Mouse (Mus musculus) neural tube, embryonic 13.5 days (tissue): ENCODE data around the gene Rras2. TPM values are rescaled to one million over a fixed set of nuclear protein-coding genes. Genes with fewer than 3 reads are reported as not detected.

Experiments used
- ATAC-seq: fragments of 200-750 bp; cut with Nextera tagmentation; 2 replicates; pipeline ENCODE4 v1.8.0; 2017; ENCODE audit warnings: low read depth, mild to moderate bottlenecking, moderate TSS enrichment, moderate library complexity
- H3K27ac ChIP-seq: fragments of 300-500 bp; sonication (generic); replicated peaks from 2 replicates; pipeline ENCODE4 v1.5.1; 2015; ENCODE audit warnings: moderate library complexity, mild to moderate bottlenecking, inconsistent platforms
- H3K27me3 ChIP-seq: fragments of 300-500 bp; sonication (generic); 2 replicates; pipeline ENCODE4 v1.6.1; 2015; ENCODE audit warnings: mild to moderate bottlenecking, inconsistent platforms
- H3K36me3 ChIP-seq: fragments of 300-500 bp; sonication (generic); 2 replicates; pipeline ENCODE4 v1.6.1; 2015; ENCODE audit warnings: mild to moderate bottlenecking, inconsistent platforms
- H3K4me1 ChIP-seq: fragments of 300-500 bp; sonication (generic); replicated peaks from 2 replicates; pipeline ENCODE4 v1.6.1; 2015; ENCODE audit warnings: inconsistent platforms
- H3K4me2 ChIP-seq: fragments of 300-500 bp; sonication (generic); 2 replicates; pipeline ENCODE4 v1.6.1; 2015; ENCODE audit warnings: inconsistent platforms, mild to moderate bottlenecking, moderate library complexity
- H3K4me3 ChIP-seq: fragments of 300-500 bp; sonication (generic); 2 replicates; pipeline ENCODE4 v1.5.1; 2015; ENCODE audit warnings: mild to moderate bottlenecking, inconsistent platforms
- H3K9ac ChIP-seq: fragments of 300-500 bp; sonication (generic); 2 replicates; pipeline ENCODE4 v1.6.1; 2015; ENCODE audit warnings: moderate library complexity, mild to moderate bottlenecking, inconsistent platforms
- H3K9me3 ChIP-seq: fragments of 300-500 bp; sonication (generic); 2 replicates; pipeline ENCODE4 v1.6.1; 2016; ENCODE audit warnings: inconsistent platforms
- WGBS: fragments of 180-500 bp; shearing (Covaris S2); methylation state at CpG from one replicate; pipeline ENCODE4 v1.1.7; 2015; 5-methylcytosine and 5-hydroxymethylcytosine counted together
- polyA plus RNA-seq: library from polyadenylated mRNA; unstranded; fragments of >200 nt; fragmentation: Nextera tagmentation; extraction: Ambion mirVana; gene quantifications from 2 replicates; pipeline ENCODE4 v1.2.1, GENCODE M21; 2015

Gene Rras2
- polyA plus RNA-seq, 1 experiment from 2014 or later: 17.7 TPM

DNA sequence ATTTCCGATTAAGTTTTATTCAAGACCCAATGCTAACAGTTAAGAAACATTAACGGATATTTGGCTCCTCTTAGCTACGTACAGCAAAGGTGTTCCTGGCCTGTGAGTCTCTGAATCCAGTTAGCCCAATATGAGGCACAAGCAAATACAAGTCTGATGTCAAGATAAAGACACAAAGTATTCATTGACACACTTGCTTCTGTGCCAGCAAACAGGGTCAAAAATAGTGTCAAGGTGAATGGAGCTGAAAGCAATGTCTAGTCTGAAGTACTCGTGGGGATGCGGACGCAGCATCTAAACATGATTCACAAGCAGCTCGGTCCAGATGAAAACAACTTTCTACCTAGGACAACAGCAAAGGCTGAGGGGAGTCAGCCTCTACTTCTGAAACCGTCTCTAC lies 11.7 kb downstream of the Rras2 start:
- H3K4me2 ChIP-seq: no peak overlapping the region
- no peak for ATAC-seq
- no peaks in the 10 kb centered on the region for H3K9me3 ChIP-seq
- WGBS: 89% methylated on average over 8 of the region's 8 CpGs
- H3K36me3 ChIP-seq: no peaks in the 10 kb centered on the region
- no peak overlapping the region for H3K27ac ChIP-seq
- no peak overlapping the region for H3K4me3 ChIP-seq
- 0 out of 2 replicates have a peak, but pooled peaks cover 4% of the 10 kb centered on the region for H3K4me1 ChIP-seq
- H3K27me3 ChIP-seq: no peaks in the 10 kb centered on the region
- no peak overlapping the region for H3K9ac ChIP-seq

DNA sequence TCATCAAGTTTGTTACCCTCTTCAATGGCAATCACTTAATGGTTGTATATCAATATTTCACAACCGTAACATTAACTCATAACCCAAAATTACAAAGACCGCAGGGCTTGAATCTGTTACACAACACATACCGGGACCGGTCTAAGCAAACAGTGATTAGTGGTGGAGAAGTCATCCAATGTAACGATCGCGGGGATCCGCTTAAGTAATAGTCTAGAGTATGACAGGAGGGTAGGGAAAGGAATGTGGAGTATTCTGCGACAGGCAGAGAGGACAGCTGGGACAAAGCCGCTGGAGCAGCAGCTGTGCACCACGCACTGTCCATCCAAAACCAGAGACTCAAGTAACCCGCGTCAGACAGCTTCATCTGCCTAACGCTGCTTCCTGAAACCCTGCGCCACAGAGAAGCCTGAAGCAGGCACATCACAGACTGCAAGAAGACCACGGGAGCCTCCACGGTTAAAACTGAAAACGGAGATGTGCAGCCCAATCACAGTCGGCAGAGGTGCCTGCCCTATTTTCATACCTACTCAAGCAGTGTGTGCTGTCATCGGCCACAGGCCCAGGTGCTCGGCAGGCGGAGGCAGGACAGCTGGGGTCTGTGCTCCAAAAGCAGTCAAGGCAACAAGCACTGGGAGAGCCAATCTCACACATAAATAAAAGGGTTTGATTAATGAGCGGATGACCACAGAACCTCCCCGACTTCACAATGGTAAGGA lies 13.8 kb downstream of the Rras2 start:
- H3K36me3 ChIP-seq: no peaks in the 10 kb centered on the region
- no peak overlapping the region for H3K9ac ChIP-seq
- H3K4me3 ChIP-seq: no peak overlapping the region
- no peak overlapping the region for H3K27ac ChIP-seq
- H3K27me3 ChIP-seq: no peaks in the 10 kb centered on the region
- ATAC-seq: no peak
- WGBS: 89% methylated on average over 24 of the region's 24 CpGs
- H3K9me3 ChIP-seq: no peaks in the 10 kb centered on the region
- H3K4me1 ChIP-seq: 0 out of 2 replicates have a peak, but pooled peaks cover 4% of the 10 kb centered on the region
- H3K4me2 ChIP-seq: no peak overlapping the region

DNA sequence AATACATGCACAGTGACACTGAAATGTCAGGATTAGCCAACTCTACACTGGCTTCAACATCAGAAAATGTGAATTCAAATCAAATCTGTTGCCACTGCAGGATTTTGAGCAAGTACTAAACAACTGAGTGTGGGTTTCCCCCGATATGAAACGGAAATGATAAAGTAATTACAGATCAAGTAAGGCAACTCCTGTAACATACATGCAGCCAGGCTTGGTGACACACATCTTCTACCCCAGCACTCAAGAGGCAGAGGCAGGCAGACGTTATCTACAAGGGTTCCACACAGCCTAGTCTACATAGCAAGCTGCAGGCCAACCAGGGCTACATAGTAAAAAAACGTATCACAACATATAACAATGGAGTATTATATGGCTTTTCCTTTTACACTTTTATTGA lies 14.4 kb downstream of the Rras2 start:
- Histone ChIP-seq H3K27ac (no peak overlapping the region), H3K36me3 (no peaks in the 10 kb centered on the region), H3K4me3 (no peak overlapping the region), H3K9me3 (no peaks in the 10 kb centered on the region), H3K27me3 (no peaks in the 10 kb centered on the region), H3K4me2 (no peak overlapping the region), H3K9ac (no peak overlapping the region), H3K4me1 (0 out of 2 replicates have a peak, but pooled peaks cover 4% of the 10 kb centered on the region)
- ATAC-seq: no peak
- WGBS: 92% methylated on average over 4 of the region's 4 CpGs

- Histone ChIP-seq H3K4me1 (0 out of 2 replicates have a peak, but pooled peaks cover 4% of the 10 kb centered on the region), H3K9me3 (no peaks in the 10 kb centered on the region), H3K9ac (no peak overlapping the region), H3K27ac (no peak overlapping the region), H3K4me2 (no peak overlapping the region), H3K27me3 (no peaks in the 10 kb centered on the region), H3K36me3 (no peaks in the 10 kb centered on the region), H3K4me3 (no peak overlapping the region)
- no peak for ATAC-seq
- 57% methylated on average over 4 of the region's 4 CpGs for WGBS
Observed at GRCm38 (mm10) chr7:114102609-114103008, 15.0 kb downstream of the Rras2 start.

- Histone ChIP-seq H3K27ac (no peak overlapping the region), H3K4me3 (no peak overlapping the region), H3K9ac (no peak overlapping the region), H3K4me1 (0 out of 2 replicates have a peak, but pooled peaks cover 4% of the 10 kb centered on the region), H3K4me2 (no peak overlapping the region), H3K9me3 (no peaks in the 10 kb centered on the region), H3K27me3 (no peaks in the 10 kb centered on the region), H3K36me3 (no peaks in the 10 kb centered on the region)
- 56% methylated on average over 3 of the region's 3 CpGs for WGBS
- ATAC-seq: no peak
Observed at GRCm38 (mm10) chr7:114101412-114101811, 16.2 kb downstream of the Rras2 start.

GRCm38 (mm10) chr7:114093548-114094174 lies 23.9 kb downstream of the Rras2 start:
- Histone ChIP-seq H3K36me3 (no peaks in the 10 kb centered on the region), H3K4me1 (peaks cover 3% of the 10 kb centered on the region; the same call in 1 of the 2 replicates), H3K4me2 (no peak overlapping the region), H3K27ac (no peak overlapping the region), H3K27me3 (no peaks in the 10 kb centered on the region), H3K9ac (no peak overlapping the region), H3K4me3 (no peak overlapping the region), H3K9me3 (no peaks in the 10 kb centered on the region)
- WGBS: 79% methylated on average over 8 of the region's 8 CpGs
- no peak for ATAC-seq

DNA sequence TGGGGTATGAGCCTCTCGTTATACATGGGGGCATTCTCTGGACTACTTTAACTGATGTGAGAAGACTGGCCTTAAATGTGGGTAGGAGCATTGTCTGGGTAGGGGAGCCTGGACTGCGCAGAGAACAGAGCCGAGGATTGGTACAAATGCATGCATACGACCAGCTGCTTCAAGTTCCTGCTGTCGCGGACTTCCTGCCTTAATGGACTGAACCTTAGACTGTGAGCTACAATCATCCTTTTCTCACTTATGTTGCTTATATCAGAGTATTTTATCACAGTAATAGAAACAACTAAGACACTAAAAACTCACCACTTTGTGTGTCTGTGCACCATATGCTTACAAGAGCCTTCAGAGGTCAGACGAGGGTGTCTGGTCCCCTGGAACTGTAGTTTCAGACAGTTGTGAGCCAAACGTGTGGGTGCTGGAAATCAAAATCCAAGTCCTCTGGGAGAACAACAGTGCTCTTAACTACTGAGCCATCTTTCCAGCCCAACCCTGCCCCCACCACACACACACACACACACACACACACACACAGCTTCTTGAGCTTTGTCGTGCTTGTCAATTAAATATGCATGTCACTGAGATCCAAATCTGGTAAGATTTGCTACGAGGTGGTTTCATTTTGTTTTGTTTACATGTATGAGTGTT lies 26.6 kb downstream of the Rras2 start:
- H3K9ac ChIP-seq: no peak overlapping the region
- no peaks in the 10 kb centered on the region for H3K36me3 ChIP-seq
- no peaks in the 10 kb centered on the region for H3K9me3 ChIP-seq
- H3K27me3 ChIP-seq: no peaks in the 10 kb centered on the region
- WGBS: 72% methylated on average over 10 of the region's 10 CpGs
- no peak overlapping the region for H3K27ac ChIP-seq
- H3K4me1 ChIP-seq: peaks cover 26% of the 10 kb centered on the region
- H3K4me3 ChIP-seq: no peak overlapping the region
- no peak overlapping the region for H3K4me2 ChIP-seq
- no peak for ATAC-seq

GRCm38 (mm10) chr7:114090231-114090630 lies 27.4 kb downstream of the Rras2 start:
- H3K9ac ChIP-seq: no peak overlapping the region
- WGBS: 91% methylated on average over 3 of the region's 3 CpGs

DNA sequence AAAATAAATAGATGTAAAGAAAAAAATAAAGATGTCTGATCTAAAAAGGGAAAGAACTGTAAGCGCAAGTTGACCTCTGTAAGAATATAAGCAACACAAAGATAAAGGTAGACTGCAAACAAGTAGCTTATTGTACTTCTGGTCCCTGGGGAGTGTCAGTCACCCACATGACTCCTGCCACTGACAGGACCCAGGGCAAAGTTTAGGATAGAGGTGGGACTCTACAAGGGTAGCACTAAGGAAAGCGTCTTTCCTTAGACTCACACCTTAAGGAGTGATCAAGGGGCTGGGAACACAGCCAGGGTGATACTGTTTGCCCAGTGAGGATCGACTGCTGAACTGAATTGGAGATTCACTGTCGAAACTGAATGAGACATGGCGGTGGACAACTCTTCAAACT lies 28.7 kb downstream of the Rras2 start:
- Histone ChIP-seq H3K27me3 (no peaks in the 10 kb centered on the region), H3K4me1 (peaks cover 26% of the 10 kb centered on the region), H3K4me3 (no peak overlapping the region), H3K9ac (no peak overlapping the region), H3K36me3 (no peaks in the 10 kb centered on the region), H3K9me3 (no peaks in the 10 kb centered on the region), H3K27ac (no peak overlapping the region), H3K4me2 (no peak overlapping the region)
- WGBS: 53% methylated on average over 5 of the region's 5 CpGs
- no peak for ATAC-seq

More at GRCm38 (mm10) chr7:114090231-114090630, 27.4 kb downstream of the Rras2 start:
- H3K27ac ChIP-seq: no peak overlapping the region
- H3K9me3 ChIP-seq: no peaks in the 10 kb centered on the region
- no peaks in the 10 kb centered on the region for H3K27me3 ChIP-seq
- no peak overlapping the region for H3K4me3 ChIP-seq
- H3K4me2 ChIP-seq: no peak overlapping the region
- peaks cover 26% of the 10 kb centered on the region for H3K4me1 ChIP-seq
- H3K36me3 ChIP-seq: no peaks in the 10 kb centered on the region
- no peak for ATAC-seq

- H3K4me1 ChIP-seq: peaks cover 26% of the 10 kb centered on the region
- H3K9me3 ChIP-seq: no peaks in the 10 kb centered on the region
- H3K4me2 ChIP-seq: peak overlapping the region; percentile 13
- no peaks in the 10 kb centered on the region for H3K27me3 ChIP-seq
- H3K27ac ChIP-seq: no peak overlapping the region
- no peaks in the 10 kb centered on the region for H3K36me3 ChIP-seq
- no peak overlapping the region for H3K9ac ChIP-seq
- WGBS: 5% methylated on average over 11 of the region's 11 CpGs
- no peak overlapping the region for H3K4me3 ChIP-seq
- ATAC-seq: no peak
Observed at GRCm38 (mm10) chr7:114087986-114088385, 29.6 kb downstream of the Rras2 start.

GRCm38 (mm10) chr7:114087341-114087740 lies 30.2 kb downstream of the Rras2 start:
- Histone ChIP-seq H3K4me2 (no peak overlapping the region), H3K4me1 (peaks cover 26% of the 10 kb centered on the region), H3K27me3 (no peaks in the 10 kb centered on the region), H3K4me3 (no peak overlapping the region), H3K36me3 (no peaks in the 10 kb centered on the region), H3K9ac (no peak overlapping the region; the same call in 1 of the 2 replicates), H3K9me3 (no peaks in the 10 kb centered on the region), H3K27ac (no peak overlapping the region)
- ATAC-seq: no peak
- WGBS: 40% methylated on average over 6 of the region's 6 CpGs

DNA sequence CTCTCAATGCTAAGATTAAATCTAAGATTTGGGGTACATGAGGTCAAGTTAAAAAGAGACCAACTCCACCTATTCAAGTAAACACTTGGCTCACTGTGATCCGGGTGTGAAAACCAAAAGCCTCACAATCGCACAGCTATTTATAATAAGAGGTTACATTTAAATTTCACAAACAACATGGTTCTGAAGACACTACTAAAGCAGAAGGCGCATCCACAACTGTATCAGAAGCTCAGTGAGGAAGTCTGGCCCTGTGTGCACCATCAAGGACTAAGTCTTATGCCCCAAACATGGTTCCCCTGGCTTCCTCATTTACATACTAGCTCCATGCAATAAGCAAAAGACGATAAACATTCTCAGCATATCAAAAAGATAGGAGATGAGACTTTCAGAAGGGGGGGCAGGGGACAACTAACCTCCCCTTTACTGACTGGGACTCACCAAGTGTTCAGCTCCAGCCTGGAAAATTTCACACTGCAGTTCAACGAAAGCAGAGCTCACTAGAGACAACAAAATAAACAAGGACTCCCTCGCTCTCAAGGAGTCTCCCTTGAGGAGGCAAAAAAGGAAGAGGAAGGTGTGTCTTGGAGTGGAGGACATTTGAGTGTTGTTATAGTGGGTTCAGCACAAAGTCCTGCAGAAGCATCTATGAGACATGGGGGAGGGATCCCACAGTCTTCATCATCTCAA lies 31.4 kb downstream of the Rras2 start:
- no peak overlapping the region for H3K4me3 ChIP-seq

More for the DNA sequence above, 31.4 kb downstream of the Rras2 start:
- Histone ChIP-seq H3K4me2 (no peak overlapping the region), H3K9me3 (no peaks in the 10 kb centered on the region), H3K9ac (no peak overlapping the region), H3K27ac (no peak overlapping the region), H3K36me3 (no peaks in the 10 kb centered on the region), H3K27me3 (no peaks in the 10 kb centered on the region), H3K4me1 (peaks cover 26% of the 10 kb centered on the region)
- no peak for ATAC-seq
- WGBS: 79% methylated on average over 6 of the region's 6 CpGs
